8 mouse cellular contexts compared by ENCODE assay signal in genomic region chr10:115315473-115316171, GRCm38 (mm10). TPM values are rescaled to one million over a fixed set of nuclear protein-coding genes. Genes with fewer than 3 reads are reported as not detected.
DNase-seq lines count a peak whose midpoint lies in the region; ATAC-seq and TF ChIP-seq lines count a peak whose summit lies in the region.

Gene Rab21, minus strand, starts transcription at chr10:115315594.

- H3K4me3 ChIP-seq in bone marrow, adult 2 months (replicated peaks; ENCODE audit: control insufficient read depth, low read depth, low read length): peak within 1 kb of the TSS; percentile 87
- peak within 1 kb of the TSS; percentile 93 for H3K4me3 ChIP-seq in embryonic facial prominence, embryonic 15.5 days (replicated peaks)
- H3K4me3 ChIP-seq in kidney, embryonic 14.5 days (ENCODE audit: low read length): peak within 1 kb of the TSS; percentile 83
- peak within 1 kb of the TSS; percentile 92 for H3K4me3 ChIP-seq in limb, embryonic 15.5 days

- peak within 1 kb of the TSS; percentile 91 for H3K27ac ChIP-seq in bone marrow, adult 2 months (ENCODE audit: control insufficient read depth, insufficient read depth, low read depth, low read length, poor library complexity)
- H3K27ac ChIP-seq in embryonic facial prominence, embryonic 15.5 days (replicated peaks): peak within 1 kb of the TSS; percentile 96
- H3K27ac ChIP-seq in kidney, embryonic 14.5 days (ENCODE audit: low read depth, low read length): peak within 1 kb of the TSS; percentile 90
- H3K27ac ChIP-seq in limb, embryonic 15.5 days: peak within 1 kb of the TSS; percentile 94

- no peaks in the 10 kb centered on the region for H3K36me3 ChIP-seq in embryonic facial prominence, embryonic 15.5 days
- H3K36me3 ChIP-seq in kidney, embryonic 14.5 days (ENCODE audit: control insufficient read depth, insufficient read depth, low read length): no peaks in the 10 kb centered on the region
- H3K36me3 ChIP-seq in limb, embryonic 15.5 days: no peaks in the 10 kb centered on the region

- no peak for TF ChIP-seq CTCF in bone marrow, adult 2 months (IDR thresholded peaks at IDR 0.05; ENCODE audit: control insufficient read depth, insufficient read depth, low read length)

- peak within 1 kb of the TSS; percentile 75 for H3K4me2 ChIP-seq in embryonic facial prominence, embryonic 15.5 days (replicated peaks)
- H3K4me2 ChIP-seq in kidney, embryonic 14.5 days (replicated peaks; ENCODE audit: low read depth, low read length): peak within 1 kb of the TSS; percentile 51
- peak within 1 kb of the TSS; percentile 75 for H3K4me2 ChIP-seq in limb, embryonic 15.5 days

- no peaks in the 10 kb centered on the region for H3K9me3 ChIP-seq in embryonic facial prominence, embryonic 15.5 days (replicated peaks)
- H3K9me3 ChIP-seq in kidney, embryonic 14.5 days (ENCODE audit: control insufficient read depth, low read length): no peaks in the 10 kb centered on the region
- no peaks in the 10 kb centered on the region for H3K9me3 ChIP-seq in limb, embryonic 15.5 days

- peak; percentile 93 for ATAC-seq in embryonic facial prominence, embryonic 15.5 days (ENCODE audit: insufficient number of reproducible peaks, low FRiP score, low TSS enrichment, low read depth)
- ATAC-seq in kidney, embryonic 14.5 days (ENCODE audit: low FRiP score, low TSS enrichment): peak; percentile 92
- peak; percentile 92 for ATAC-seq in limb, embryonic 15.5 days (ENCODE audit: insufficient number of reproducible peaks, low FRiP score, low TSS enrichment, low read depth)

- H3K27me3 ChIP-seq in embryonic facial prominence, embryonic 15.5 days: no peaks in the 10 kb centered on the region
- no peaks in the 10 kb centered on the region for H3K27me3 ChIP-seq in kidney, embryonic 14.5 days (ENCODE audit: control insufficient read depth, insufficient read depth, low read length)
- no peaks in the 10 kb centered on the region for H3K27me3 ChIP-seq in limb, embryonic 15.5 days

- WGBS in bone marrow, adult 2 months: under 1% methylated on average over 48 of the region's 48 CpGs
- WGBS in embryonic facial prominence, embryonic 15.5 days: under 1% methylated on average over 48 of the region's 48 CpGs
- WGBS in kidney, embryonic 14.5 days: under 1% methylated on average over 42 of the region's 48 CpGs
- WGBS in limb, embryonic 15.5 days: under 1% methylated on average over 47 of the region's 48 CpGs

- peak within 1 kb of the TSS; percentile 89 for H3K9ac ChIP-seq in embryonic facial prominence, embryonic 15.5 days
- peak within 1 kb of the TSS; percentile 85 for H3K9ac ChIP-seq in kidney, embryonic 14.5 days (ENCODE audit: low read depth, low read length)
- peak within 1 kb of the TSS; percentile 94 for H3K9ac ChIP-seq in limb, embryonic 15.5 days

- TF ChIP-seq POLR2A in bone marrow, adult 2 months (IDR thresholded peaks at IDR 0.05; ENCODE audit: borderline replicate concordance, control insufficient read depth, low read depth, low read length): peak; percentile 99

- H3K4me1 ChIP-seq in bone marrow, adult 2 months (ENCODE audit: control insufficient read depth, insufficient read depth, low read length): peaks cover 6% of the 10 kb centered on the region; the same call in 1 of the 2 replicates
- peaks cover 33% of the 10 kb centered on the region for H3K4me1 ChIP-seq in embryonic facial prominence, embryonic 15.5 days
- peaks cover 17% of the 10 kb centered on the region for H3K4me1 ChIP-seq in kidney, embryonic 14.5 days (ENCODE audit: control insufficient read depth, insufficient read depth, low read length)
- H3K4me1 ChIP-seq in limb, embryonic 15.5 days: peaks cover 16% of the 10 kb centered on the region

- peak; percentile 96 for DNase-seq in 416B (ENCODE audit: low read depth)
- DNase-seq in heart, adult 9 months (ENCODE audit: low spot score in 2 of 2): peak; percentile 96 to 97
- peak; percentile 84 to 97 for DNase-seq in monocyte, adult 2 months (ENCODE audit: low read depth in 1 of 2, low spot score in 2 of 2)
- DNase-seq in spleen, postnatal 36 days (ENCODE audit: low spot score in 2 of 2): peak; percentile 92 to 94

RNA-seq across cellular contexts. Expression of gene Rab21, which starts in this region (rescaled TPM):
- 16.9 and 21.2 TPM in 2 replicates for polyA plus RNA-seq in bone marrow, adult 2 months (2011; ENCODE audit: insufficient read depth, insufficient read length, low replicate concordance, missing spikeins)
- 4.6 and 5.4 TPM in 2 replicates for polyA plus RNA-seq in embryonic facial prominence, embryonic 15.5 days (2015; fragmentation: Nextera tagmentation; extraction: Ambion mirVana)
- polyA plus RNA-seq in kidney, embryonic 14.5 days (2014; fragmentation: Nextera tagmentation; extraction: Ambion mirVana): 9.4 and 10.9 TPM in 2 replicates
- 4.0 and 4.6 TPM in 2 replicates for polyA plus RNA-seq in limb, embryonic 15.5 days (2015; fragmentation: Nextera tagmentation; extraction: Ambion mirVana)

Comparison
In these comparisons a context has a peak if more than half of its experiments do, and no peak if none do; other contexts are left out.
1. Peak in every context shown above with its lines: DNase-seq, ATAC-seq, H3K4me3 ChIP-seq and H3K27ac ChIP-seq.